Mouse (Mus musculus) spleen, postnatal 36 days (tissue): ENCODE results near the gene Fignl1.

Experiments used
- DNase-seq, 2 experiments: peaks; one replicate each; pipeline ENCODE4 v3.0.0; 2022; ENCODE audit warnings: low spot score in 2 of 2, mixed read lengths in 1 of 2

The Fignl1 gene

DNA sequence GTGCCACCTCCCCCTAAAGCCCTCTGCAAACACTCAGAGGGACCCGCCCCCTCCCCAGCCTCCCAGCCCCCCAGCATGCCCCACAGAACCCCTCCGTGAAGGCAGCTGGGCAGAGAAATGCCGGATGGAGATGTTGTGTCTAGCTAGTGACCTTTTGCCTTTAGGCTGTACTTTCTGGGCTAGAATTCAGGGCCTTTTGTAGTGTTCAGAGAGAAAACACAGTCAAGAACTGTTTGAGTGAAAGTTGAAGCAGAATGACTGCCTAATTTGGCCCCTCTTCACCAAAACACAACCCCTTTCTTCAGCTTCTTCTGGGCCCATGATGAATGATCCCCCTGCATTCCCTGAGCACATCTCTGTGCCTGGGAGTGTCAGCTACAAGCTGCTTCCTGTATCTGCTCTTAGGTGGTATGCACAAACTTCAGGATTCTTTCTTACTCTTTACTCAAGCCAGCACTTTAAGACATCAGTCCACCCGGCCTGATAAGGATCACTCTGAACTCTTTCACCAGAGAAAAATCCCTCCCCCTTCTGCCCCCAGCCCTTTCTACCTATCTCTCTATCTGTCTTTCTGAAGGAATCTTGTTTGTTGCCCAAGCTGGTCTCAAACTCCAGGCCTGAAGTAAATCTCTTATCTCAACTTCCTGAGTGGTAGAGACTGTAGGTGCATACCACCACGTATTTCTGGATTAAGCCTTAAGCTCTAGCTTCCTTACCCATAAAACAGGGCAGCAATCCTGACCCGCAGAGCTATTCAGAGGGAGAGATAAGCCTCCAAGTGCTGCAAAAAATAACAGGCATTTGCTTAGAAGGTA lies 23.4 kb upstream of the Fignl1 start:
- no peak for DNase-seq

DNA sequence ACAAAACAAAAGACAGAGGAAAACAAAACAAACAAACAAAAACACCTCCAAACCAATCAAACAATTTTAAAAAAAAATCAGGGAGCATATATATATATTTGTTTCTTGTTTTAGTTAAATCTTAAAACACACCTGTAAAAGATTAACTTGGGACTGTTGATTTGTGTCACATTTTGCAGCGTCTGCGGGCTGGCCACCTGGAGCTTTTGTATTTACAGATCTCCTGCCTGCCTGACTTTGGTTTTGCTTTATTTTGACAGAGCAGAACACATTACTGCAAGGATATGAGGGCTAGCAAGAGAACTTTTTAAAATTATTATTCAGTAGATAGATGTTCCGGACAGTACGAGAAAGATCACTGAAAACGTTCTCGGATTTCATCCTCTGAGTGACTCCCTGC lies 22.8 kb upstream of the Fignl1 start:
- no peak for DNase-seq

DNA sequence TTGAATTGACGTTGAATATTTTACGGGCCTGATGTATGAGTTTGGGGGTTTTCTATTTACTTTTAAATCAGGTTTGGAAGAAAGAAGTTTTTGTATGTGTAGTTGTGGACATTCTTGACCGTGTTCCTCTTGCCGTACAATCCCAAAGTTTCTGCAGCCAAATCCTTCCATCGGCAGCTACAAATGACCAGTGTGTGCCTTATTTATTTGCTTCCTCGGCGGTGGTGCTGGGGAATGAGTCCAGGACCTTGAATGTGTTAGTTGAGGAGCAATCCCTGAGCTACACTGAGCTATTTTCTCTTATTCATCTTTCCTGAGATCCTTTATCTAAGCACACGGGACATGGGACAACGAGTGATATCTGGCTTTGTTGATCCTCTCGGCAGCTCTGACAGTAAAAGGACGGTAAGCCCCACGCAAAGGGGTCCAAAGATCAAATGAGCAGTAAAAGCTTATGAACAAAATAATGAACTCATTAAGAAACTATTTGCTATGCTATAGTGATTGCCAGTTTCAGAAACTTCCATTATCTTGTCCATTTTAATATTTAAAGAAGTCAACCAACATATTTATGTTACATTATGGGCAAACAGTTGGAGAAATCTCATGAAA lies 22.2 kb upstream of the Fignl1 start:
- DNase-seq: no peak

DNA sequence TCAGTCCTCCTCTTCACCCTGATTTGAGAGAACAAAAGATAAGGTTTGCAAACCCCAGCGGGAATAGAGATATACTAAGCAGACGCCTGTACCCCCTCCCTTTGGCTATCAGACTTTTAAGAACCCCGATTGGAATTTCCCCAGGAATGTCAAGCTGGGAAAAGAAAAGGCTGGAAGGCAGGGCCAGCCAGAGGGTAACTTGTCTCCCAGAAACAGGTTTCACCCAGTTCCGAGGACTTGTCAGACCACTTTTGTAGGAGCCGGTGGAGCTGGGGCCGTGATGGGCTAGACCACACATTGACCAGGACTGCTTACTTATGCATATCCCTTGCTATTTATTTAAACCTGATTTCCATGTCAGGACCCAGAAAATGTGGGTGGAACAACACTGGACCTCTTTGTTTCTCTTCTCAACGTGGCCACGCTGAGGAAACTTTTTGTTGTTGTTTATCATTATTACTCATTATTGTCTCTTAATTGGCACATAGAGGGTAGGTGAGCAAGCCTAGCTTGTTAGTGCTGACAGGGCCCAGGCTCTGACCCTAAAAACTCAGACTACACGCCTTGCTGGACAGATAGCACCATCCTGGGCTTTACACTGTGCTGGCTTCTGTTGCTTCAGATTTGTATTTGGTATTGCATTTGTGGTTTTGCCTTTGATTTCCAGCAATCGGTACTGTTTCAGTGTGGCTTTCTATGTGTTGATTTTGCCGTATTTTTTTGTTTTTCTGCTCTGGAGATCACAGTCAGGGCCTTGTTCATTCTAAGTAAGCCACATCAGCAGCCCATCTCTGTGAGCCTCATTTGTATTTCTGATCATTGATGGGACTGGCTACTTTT lies 20.6 kb upstream of the Fignl1 start:
- DNase-seq: no peak

DNA sequence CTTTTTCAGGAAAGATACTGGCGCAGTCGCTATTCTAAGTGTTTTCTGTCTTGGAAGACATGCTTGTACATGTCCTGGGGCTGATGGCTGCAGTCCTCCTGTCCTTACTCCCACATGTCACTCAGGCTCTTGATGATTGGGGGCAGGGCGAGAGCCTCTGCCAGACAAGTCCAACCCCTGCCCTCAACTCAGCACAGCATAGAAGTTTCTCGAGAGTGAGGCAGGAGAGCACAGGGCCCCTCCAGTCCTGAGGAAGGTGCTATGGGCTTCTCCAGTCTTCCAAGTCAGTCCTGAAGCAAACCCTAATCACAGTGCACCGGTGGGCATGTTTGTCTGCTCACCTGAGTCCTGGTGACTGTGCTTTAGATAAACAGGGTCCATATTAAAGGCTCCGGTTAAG lies 20.0 kb upstream of the Fignl1 start:
- no peak for DNase-seq

DNA sequence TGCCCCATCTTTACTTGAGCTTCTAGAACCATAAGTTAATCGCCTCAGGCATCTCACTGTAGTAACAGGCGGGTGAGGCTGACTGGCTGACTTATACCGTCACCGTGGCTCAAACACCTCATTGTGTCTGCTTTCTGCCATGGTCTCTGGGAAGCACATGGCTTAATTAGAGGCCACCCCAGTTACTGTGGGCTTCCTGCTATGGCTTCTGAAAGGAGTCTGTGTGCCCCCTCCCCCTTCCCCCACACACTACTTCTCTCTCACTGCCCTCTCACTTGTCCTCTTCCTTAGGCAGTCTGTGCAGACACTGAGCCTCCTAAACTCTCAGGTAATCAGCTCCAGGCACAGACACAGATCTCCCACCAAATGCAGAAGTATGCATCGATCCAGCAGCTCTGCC lies 19.5 kb upstream of the Fignl1 start:
- no peak for DNase-seq

DNA sequence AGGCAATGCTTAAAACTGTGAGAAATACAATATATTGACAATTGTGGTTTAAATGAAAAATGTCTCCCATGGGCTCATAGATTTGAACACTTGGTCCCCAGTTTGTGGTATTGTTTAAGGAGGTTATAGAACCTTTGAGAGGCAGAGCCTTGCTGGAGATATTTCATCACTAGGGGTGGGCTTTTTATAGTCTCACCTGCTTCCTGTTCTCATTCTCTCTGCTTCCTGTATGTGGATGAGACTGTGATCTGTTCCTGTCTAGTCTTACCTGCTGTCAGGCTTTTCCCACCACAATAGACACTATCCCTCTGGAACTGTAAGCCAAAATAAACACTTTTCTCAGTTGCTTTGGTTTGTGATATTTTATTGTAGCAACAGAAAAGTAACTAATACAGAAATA lies 17.7 kb upstream of the Fignl1 start:
- no peak for DNase-seq

DNA sequence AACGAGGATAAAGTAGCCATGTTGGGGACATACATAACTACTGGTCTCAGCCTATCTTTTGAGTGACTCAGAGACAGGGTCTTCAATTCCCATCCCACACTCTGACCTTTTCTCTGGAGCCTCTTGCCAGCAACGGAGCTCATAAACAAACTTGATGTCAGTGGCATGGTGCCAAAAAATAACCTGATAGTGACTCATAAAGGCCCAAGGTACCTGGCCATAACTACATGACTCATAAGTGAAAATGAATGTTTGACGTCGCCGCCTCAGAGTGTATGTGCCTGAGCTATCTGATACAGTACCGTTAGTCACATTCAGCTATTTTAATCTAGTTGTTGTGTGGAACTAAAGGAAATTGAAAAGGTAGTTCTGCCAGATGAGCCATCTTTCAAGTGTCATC lies 16.9 kb upstream of the Fignl1 start:
- no peak for DNase-seq

DNA sequence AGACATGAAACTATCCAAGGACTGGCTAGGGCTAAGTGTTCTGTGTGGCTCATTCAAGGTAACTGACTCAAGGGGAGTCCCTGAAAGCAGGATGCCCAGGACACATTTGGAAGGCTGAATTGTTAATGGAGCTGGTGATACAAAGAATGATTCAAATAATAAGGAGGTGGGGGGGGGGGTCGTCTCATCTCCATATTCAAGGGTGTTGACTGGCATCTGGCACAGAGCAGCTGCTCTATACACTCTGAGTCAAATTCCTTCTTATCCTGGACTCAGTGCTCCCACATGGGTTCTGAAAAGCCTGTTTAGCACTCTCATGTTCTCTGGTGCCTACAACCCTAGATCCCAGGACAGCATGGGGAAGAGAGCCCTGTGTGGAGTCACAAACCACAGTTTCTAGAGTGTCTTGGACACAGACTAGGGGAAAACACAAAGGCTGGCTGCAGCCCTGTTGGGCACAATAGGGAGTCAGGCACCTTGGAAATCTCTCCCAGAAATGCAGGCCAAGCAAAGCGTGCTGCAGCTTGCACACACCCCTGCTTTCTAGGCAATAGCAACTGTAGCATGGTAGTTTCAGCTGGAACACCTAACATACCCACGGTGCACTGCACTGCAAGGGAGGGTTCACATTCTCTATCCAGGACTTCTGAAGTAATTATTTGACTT lies 16.3 kb upstream of the Fignl1 start:
- no peak for DNase-seq

DNA sequence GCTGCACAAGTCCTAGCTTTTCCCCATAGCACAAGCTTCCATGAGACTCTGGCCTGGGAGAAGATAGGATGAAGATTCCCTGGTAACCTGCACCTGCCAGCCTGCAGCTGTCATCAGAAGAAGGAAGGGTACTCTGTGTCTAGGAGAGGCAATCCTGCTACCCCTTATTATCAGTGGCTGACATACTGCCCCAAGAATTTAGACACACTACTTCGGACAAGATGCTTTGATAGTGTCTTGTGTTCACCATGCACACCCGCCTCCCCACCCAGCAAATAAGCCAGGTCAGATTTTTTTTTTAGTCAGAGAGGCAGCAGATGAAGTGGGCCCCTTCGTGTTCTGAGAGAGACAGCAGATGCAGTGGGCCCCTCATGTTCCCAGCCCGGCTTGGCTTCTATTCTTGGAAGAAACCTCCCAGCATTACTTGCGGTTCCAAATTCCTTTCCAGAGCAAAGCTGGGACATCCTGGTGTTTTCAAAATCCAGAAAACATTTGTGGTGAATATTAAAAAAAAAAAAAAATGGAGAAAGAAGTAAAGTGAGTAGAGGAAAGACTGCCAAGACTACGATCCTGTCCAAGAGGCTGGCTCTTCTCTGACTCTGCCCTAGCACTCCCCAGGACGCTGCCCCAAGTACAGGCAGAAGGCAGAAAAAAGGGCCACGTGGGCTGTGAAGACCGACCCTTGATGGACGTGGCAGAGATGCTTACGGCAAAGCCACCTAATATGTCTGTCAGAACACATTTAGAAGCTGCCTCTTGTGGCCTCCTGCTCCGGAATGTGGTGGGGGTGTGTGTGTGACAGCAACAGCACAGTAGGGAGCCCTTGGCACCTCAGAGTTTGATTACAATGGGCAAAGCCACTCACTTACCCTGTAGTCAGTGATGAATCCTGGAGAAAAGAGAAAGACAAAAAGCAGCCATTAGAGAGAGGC lies 15.5 kb upstream of the Fignl1 start:
- DNase-seq: no peak

DNA sequence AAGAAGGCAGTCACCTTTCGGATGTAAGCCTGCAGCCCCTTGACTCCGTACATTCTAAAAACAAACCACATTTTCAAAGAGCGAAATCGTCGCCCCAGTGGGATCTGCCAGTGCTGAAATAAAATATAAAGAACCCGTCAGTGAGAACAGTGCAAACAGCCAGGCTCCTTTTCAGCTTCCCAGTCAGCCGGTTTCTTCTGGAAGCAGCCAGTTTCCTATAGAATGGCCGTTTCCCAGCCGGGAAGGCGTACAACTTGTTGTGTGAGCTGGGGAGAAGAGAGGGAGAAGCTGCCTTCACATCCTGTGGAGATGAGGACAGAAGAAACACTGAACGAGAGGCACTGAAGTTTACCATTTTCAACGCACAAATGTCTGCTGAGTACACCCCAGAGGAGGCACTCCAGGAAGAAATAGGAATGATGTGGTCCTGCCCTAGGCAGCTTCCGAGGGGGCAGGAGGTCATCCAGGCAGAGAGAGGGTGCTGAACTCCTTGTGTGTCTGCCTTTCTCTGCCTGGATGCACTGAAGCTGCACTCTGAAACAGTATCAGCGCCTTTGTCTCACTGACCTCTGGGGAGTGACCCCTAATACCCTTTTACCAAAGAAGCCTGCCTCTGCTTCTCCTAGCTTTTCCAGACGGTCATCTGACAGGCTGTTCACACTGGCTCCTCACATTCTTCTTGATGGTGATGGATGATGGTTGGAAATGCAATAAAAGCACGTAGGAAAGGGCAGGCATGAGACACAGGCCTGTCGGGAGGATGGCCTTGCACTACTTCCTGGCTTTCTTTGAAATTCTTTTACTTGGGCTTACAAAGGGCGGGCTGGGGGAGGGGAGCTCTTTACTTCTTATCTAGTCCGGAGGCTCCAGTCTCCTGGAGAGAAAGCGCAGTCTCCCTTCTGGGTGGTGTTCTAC lies 13.7 kb upstream of the Fignl1 start:
- no peak for DNase-seq

DNA sequence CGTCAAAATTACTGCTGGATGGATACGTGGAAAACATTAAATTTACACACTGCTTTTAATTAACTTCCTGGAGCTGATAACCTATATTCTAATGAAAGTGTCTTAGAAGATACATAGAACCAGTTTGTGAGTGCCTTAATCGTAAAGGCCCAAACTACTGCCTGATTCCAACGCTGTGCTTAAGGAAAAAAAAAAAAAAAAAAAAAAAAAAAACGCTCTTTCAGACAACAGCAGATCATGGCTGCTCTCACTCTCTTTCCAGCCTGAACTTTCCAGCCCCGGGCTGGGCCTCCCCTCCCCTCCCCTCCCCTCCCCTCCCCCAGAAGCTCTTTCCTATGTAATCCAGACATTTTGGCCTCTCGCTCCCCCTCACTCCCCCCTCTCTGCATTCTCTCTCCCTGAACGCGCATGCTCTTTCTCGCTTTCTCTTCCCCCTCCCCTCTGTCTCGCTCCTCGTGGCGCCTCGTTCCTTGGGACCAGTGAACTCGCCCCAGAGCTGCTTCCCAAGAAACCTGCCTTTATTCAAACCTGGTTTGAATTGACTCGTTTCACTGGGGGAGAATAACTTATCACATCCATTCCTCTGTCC lies 12.7 kb upstream of the Fignl1 start:
- DNase-seq: no peak

DNA sequence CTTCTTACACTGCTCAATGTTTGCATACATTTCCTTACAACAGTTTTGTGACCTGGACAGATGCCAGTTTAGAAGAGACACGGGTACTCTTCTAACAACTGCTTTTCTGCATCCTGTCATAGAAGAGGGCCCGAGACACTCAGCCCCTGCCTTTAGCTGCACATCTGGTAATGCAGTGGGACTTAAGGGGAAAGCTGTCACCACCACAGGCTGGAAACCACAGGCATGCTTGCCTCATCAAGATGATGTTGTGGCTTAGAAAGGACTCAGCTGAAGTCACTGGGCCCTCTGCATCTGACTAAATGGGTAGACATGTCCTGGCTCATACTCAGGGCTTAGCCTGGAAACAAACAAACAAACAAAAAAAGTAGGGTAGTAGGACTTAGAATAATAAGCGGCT lies 12.0 kb upstream of the Fignl1 start:
- DNase-seq: no peak

DNA sequence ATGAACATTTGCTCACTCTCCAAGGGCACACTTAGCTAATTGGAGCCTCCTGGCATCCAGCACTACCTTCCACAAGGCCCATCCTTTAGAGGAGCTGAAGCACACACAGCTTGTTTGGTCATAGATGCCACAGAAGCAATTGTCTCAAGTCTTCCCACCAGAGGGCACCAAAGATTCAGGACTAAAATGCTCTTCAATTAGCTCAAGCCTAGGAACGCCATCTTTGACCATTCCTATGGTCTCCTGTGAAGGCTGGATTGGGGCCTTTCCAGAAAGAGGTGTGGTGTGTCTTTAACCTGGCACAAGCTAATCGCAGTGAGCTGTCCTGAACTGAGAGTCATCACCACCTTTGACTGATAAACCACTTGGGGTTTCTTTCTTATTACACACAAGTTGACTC lies 11.5 kb upstream of the Fignl1 start:
- DNase-seq: peak; percentile 53 to 74

DNA sequence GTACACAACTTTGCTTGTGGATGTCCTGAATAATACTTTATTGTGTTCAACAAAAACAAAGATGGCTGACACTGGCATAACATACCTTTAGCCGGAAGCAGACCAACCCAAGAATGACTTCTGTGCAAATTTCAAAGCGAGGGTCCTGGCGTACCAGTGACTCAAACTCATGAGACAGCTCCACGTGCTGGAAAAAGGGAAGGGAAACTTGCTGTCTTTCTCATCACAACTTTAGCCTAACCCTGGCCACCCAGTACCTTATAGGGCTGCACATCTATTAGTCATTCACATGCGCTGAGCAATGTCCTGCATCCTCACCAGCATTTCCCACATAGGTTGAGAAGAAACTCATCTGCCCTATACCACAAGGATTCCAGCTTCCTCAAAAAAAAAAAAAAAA lies 10.4 kb upstream of the Fignl1 start:
- DNase-seq: no peak

DNA sequence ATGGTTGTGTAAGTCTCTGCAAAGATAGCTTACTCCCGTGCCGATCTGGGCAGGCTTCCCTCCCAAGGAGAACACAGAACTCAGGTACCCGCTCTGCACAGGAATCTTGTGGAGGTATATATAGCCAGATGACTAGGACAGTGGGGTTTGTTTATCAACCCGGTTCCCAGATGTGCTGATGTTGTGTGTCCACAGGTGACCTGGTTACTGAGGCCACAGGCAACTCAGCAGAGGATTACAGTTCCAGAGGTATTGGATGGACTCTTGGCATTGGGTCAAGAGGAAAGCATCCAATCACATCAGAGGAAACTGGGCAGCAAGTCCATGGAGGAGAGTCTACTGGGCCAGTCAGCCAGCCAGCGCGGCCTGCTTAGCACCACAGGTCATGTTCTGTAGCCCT lies 10.0 kb upstream of the Fignl1 start:
- DNase-seq: no peak

DNA sequence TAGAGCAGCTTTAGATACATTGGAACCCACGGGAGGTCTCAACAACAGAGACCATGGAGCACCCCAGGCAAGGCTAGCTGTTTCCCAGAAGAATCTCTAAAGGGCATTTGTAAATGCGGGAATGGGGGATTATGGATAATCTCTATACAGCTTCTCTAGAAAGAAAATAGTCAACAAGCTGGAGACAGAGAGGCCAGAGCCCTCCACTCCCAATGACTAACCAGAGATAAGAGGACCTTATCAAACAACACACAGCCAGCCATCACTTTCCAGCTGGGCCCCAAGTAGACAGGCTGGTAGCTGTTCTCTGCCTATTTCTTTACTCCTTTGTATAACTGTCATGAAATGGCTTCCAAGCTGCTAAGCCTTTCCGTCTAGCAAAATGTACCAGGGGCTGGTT lies 7.0 kb upstream of the Fignl1 start:
- DNase-seq: peak in 1 of 2 experiments; percentile 20

DNA sequence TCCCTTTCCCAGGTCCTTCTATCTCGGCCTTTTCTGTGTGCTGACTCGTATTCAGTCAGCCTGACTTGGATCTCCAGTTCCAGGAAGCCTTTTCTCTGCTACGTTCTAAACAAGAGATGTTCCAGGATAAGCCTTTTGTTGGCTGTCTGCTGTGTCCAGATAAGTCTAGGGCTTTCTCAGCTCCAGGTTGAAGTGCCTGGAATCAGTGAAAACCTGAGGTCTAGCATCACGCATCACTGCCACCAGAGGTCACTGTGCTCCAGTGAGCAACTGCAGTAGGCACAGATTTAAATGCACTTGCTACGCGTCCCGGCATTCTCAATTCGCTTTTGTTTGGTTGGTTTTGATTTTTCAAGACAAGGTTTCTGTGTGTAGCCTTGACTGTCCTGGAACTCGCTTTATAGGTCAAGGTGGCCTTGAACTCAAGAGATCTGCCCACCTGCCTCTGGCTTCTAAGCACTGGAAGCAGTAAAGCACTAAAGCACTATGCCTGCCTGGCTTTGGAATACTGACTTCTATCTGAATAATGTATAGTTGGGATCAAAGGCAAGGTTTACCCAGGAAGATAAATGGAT lies 3.2 kb upstream of the Fignl1 start:
- DNase-seq: peak; percentile 59 to 66
